Mouse (Mus musculus) midbrain, embryonic 13.5 days (tissue): ENCODE results near the gene Gm10037. TPM values are rescaled to one million over a fixed set of nuclear protein-coding genes. Genes with fewer than 3 reads are reported as not detected.
"Not testable (repeated sequence)": the region's sequence is repeated elsewhere in the genome, so short reads cannot be mapped to it uniquely, and the experiment has no call there.

ENCODE experiments used
- ATAC-seq: fragments of 200-750 bp; cut with Nextera tagmentation; 2 replicates; pipeline ENCODE4 v1.8.0; 2017; ENCODE audit warnings: mild to moderate bottlenecking, moderate TSS enrichment, moderate library complexity
- H3K27ac ChIP-seq: fragments of 300-500 bp; sonication (generic); 2 replicates; pipeline ENCODE4 v1.5.1; 2015; ENCODE audit warnings: inconsistent platforms, mild to moderate bottlenecking, moderate library complexity
- H3K27me3 ChIP-seq: fragments of 300-500 bp; sonication (generic); 2 replicates; pipeline ENCODE4 v1.6.1; 2015; ENCODE audit warnings: mild to moderate bottlenecking, inconsistent platforms
- H3K36me3 ChIP-seq: fragments of 300-500 bp; sonication (generic); 2 replicates; pipeline ENCODE4 v1.6.1; 2015; ENCODE audit warnings: mild to moderate bottlenecking, inconsistent platforms
- H3K4me1 ChIP-seq: fragments of 300-500 bp; sonication (generic); replicated peaks from 2 replicates; pipeline ENCODE4 v1.6.1; 2015; ENCODE audit warnings: inconsistent platforms
- H3K4me2 ChIP-seq: fragments of 300-500 bp; sonication (generic); replicated peaks from 2 replicates; pipeline ENCODE4 v1.6.1; 2015; ENCODE audit warnings: moderate library complexity, mild to moderate bottlenecking, inconsistent platforms
- H3K4me3 ChIP-seq: fragments of 300-500 bp; sonication (generic); replicated peaks from 2 replicates; pipeline ENCODE4 v1.5.1; 2015; ENCODE audit warnings: mild to moderate bottlenecking, inconsistent platforms
- H3K9ac ChIP-seq: fragments of 300-500 bp; sonication (generic); replicated peaks from 2 replicates; pipeline ENCODE4 v1.6.1; 2015; ENCODE audit warnings: mild to moderate bottlenecking, inconsistent platforms
- H3K9me3 ChIP-seq: fragments of 300-500 bp; sonication (generic); 2 replicates; pipeline ENCODE4 v1.6.1; 2016; ENCODE audit warnings: mild to moderate bottlenecking, inconsistent platforms
- WGBS: fragments of 180-500 bp; shearing (Covaris S2); methylation state at CpG from one replicate; pipeline ENCODE4 v1.1.7; 2015; 5-methylcytosine and 5-hydroxymethylcytosine counted together
- polyA plus RNA-seq: library from polyadenylated mRNA; unstranded; fragments of >200 nt; fragmentation: Nextera tagmentation; extraction: Ambion mirVana; gene quantifications from 2 replicates; pipeline ENCODE4 v1.2.1, GENCODE M21; 2015

Gene Gm10037
- polyA plus RNA-seq, 1 experiment from 2014 or later = 5.4 TPM

GRCm38 (mm10) chr13:67844853-67845194 is 13.9 kb downstream of the Gm10037 start:
- 18% methylated on average over 8 of the region's 8 CpGs for WGBS
- peaks cover 5% of the 10 kb centered on the region for H3K4me1 ChIP-seq
- H3K36me3 ChIP-seq = no peaks in the 10 kb centered on the region
- H3K4me2 ChIP-seq = peak overlapping the region; percentile 54
- peak overlapping the region; percentile 30; the same call in 1 of the 2 replicates for H3K27ac ChIP-seq
- H3K4me3 ChIP-seq = peak overlapping the region; percentile 41
- H3K9me3 ChIP-seq = no peaks in the 10 kb centered on the region
- no peaks in the 10 kb centered on the region for H3K27me3 ChIP-seq
- peak overlapping the region; percentile 54 for H3K9ac ChIP-seq
- peak; percentile 74 for ATAC-seq

GRCm38 (mm10) chr13:67850361-67850760 is 19.5 kb downstream of the Gm10037 start:
- H3K9me3 ChIP-seq = no peaks in the 10 kb centered on the region
- H3K4me1 ChIP-seq = no peaks in the 10 kb centered on the region
- H3K36me3 ChIP-seq = no peaks in the 10 kb centered on the region
- no peak overlapping the region for H3K27ac ChIP-seq
- no peak overlapping the region for H3K4me2 ChIP-seq
- H3K27me3 ChIP-seq = no peaks in the 10 kb centered on the region
- no peak overlapping the region for H3K9ac ChIP-seq
- ATAC-seq = no peak
- no peak overlapping the region for H3K4me3 ChIP-seq
- 83% methylated on average over 3 of the region's 3 CpGs for WGBS

DNA sequence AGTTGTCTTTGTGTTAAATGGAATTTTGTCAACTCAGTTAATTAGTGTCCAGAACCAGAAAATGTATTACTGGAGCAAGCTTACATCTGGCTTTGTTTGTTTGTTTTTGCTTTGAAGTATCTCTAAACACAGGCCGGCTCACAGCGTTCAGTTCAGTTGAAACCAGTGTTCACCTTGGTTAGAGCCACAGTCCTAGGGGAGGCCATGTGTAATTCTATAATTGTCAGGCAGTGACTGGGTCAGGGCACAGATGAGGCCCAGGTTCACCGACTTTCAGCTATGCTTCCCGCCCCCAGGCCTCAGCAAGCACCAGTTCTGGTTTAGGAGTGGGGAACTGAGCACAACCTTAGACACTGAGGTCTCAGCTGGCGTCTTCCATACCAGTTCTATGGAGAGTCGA is 22.2 kb downstream of the Gm10037 start:
- WGBS = 91% methylated on average over 6 of the region's 6 CpGs
- Histone ChIP-seq H3K4me2 (no peak overlapping the region), H3K9ac (no peak overlapping the region), H3K4me1 (no peaks in the 10 kb centered on the region), H3K9me3 (no peaks in the 10 kb centered on the region), H3K27ac (no peak overlapping the region), H3K36me3 (no peaks in the 10 kb centered on the region), H3K27me3 (no peaks in the 10 kb centered on the region), H3K4me3 (no peak overlapping the region)
- ATAC-seq = no peak

GRCm38 (mm10) chr13:67853983-67854382 is 23.1 kb downstream of the Gm10037 start:
- 93% methylated on average over 2 of the region's 2 CpGs for WGBS
- Histone ChIP-seq H3K36me3 (no peaks in the 10 kb centered on the region), H3K27ac (no peak overlapping the region), H3K4me3 (no peak overlapping the region), H3K9ac (no peak overlapping the region), H3K4me2 (no peak overlapping the region), H3K4me1 (no peaks in the 10 kb centered on the region), H3K9me3 (no peaks in the 10 kb centered on the region), H3K27me3 (no peaks in the 10 kb centered on the region)
- no peak for ATAC-seq

DNA sequence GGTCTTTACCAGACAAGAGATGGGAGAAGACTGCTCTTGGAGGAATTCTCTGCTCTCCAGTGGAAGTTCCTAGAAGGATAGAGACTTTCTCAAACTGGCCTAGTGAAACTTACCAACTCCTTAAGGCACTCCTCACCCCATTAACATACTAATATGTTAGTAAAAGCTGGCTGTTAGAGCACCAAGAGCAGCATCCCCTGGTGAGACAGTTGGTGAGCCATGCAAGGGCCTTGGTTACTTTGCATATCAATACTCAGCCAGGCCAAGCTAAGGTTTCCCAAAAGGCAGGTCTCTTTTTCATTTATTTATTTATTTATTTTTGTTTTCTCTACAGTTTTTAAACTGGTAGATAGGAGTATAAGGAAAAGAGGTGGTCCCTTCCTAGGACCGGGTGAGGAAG is 26.4 kb downstream of the Gm10037 start:
- no peaks in the 10 kb centered on the region for H3K4me1 ChIP-seq
- no peak for ATAC-seq
- WGBS = 9% methylated on average over 1 of the region's 1 CpGs
- no peaks in the 10 kb centered on the region for H3K36me3 ChIP-seq
- H3K27ac ChIP-seq = no peak overlapping the region
- H3K4me2 ChIP-seq = no peak overlapping the region
- no peaks in the 10 kb centered on the region for H3K27me3 ChIP-seq
- H3K4me3 ChIP-seq = no peak overlapping the region
- no peak overlapping the region for H3K9ac ChIP-seq
- H3K9me3 ChIP-seq = no peaks in the 10 kb centered on the region

- Histone ChIP-seq H3K27me3 (no peaks in the 10 kb centered on the region), H3K4me1 (no peaks in the 10 kb centered on the region), H3K27ac (no peak overlapping the region), H3K4me2 (no peak overlapping the region), H3K4me3 (no peak overlapping the region), H3K9me3 (0 out of 2 replicates have a peak, but pooled peaks cover 2% of the 10 kb centered on the region), H3K36me3 (no peaks in the 10 kb centered on the region), H3K9ac (no peak overlapping the region)
- WGBS = 85% methylated on average over 9 of the region's 9 CpGs
- ATAC-seq = no peak
These were observed 31.6 kb downstream of the Gm10037 start for GRCm38 (mm10) chr13:67862508-67862907.

- H3K4me1 ChIP-seq = no peaks in the 10 kb centered on the region
- H3K27ac ChIP-seq = no peak within 1 kb of the TSS
- no peak within 1 kb of the TSS for H3K4me2 ChIP-seq
- no peak for ATAC-seq
- H3K36me3 ChIP-seq = no peaks in the 10 kb centered on the region
- no peak within 1 kb of the TSS for H3K9ac ChIP-seq
- no peaks in the 10 kb centered on the region for H3K27me3 ChIP-seq
- H3K9me3 ChIP-seq = 0 out of 2 replicates have a peak, but pooled peaks cover 2% of the 10 kb centered on the region
- H3K4me3 ChIP-seq = no peak within 1 kb of the TSS
- WGBS = 86% methylated on average over 11 of the region's 11 CpGs
These were observed 32.1 kb downstream of the Gm10037 start, which contains the start of gene BC048507 for GRCm38 (mm10) chr13:67863026-67863425. Gene BC048507, plus strand, starts transcription at chr13:67863326.

DNA sequence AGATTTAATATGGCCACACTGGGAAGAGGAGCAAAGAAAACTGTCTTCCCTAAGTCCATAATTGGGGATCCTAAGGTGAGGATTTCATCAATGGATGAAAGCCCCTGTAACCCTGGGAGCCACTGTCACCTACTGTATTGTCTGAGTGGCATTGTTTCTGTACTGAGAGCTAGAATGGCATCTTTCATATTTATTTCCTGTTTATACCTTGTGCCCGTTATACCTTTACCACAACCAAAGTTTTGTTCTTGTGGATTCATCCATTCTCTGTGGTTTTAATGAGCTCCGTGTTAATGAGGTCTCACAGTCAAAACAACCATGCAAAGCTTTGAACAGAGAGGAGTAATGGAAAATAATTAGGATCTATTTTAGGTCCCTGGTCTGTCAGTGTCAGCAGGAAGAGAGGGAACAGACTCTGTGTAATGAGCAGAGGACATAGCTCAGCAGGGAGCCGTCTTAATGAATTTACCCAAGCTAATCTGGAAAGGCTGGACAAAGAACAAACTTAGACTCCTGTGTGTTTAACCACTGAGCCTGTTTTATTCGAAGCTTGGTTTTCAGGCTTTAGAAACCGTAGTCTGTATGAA is 34.0 kb downstream of the Gm10037 start:
- 44% methylated on average over 5 of the region's 5 CpGs for WGBS
- Histone ChIP-seq H3K27me3 (no peaks in the 10 kb centered on the region), H3K27ac (no peak overlapping the region), H3K36me3 (no peaks in the 10 kb centered on the region), H3K4me1 (no peaks in the 10 kb centered on the region), H3K4me3 (no peak overlapping the region), H3K4me2 (no peak overlapping the region), H3K9ac (no peak overlapping the region), H3K9me3 (0 out of 2 replicates have a peak, but pooled peaks cover 2% of the 10 kb centered on the region)
- ATAC-seq = no peak

DNA sequence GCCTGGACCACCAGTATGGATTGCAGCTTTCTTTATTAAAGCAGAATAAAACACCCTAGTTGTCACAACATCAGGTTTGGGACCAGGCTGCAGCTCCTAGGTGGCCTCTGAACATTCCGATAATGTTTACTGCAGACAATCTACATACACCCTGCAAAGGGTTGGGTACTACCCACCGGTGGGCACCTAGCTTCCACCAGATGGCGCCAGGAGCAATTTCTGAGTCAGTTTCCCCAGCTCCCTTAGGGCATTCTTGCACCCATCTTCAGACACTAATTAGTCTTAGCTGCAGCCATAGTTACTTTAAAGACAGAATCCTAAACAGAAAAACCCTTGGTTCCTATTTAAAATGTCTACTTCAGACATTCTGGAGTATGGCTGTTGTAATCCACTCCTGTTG is 37.0 kb downstream of the Gm10037 start:
- Histone ChIP-seq H3K9me3 (no peaks in the 10 kb centered on the region), H3K27me3 (no peaks in the 10 kb centered on the region), H3K27ac (no peak overlapping the region), H3K4me1 (no peaks in the 10 kb centered on the region), H3K4me3 (no peak overlapping the region), H3K9ac (no peak overlapping the region), H3K36me3 (no peaks in the 10 kb centered on the region), H3K4me2 (no peak overlapping the region)
- 31% methylated on average over 3 of the region's 3 CpGs for WGBS
- ATAC-seq = no peak

- not testable (repeated sequence) for ATAC-seq, H3K4me1 ChIP-seq, H3K4me3 ChIP-seq, H3K9me3 ChIP-seq, H3K27me3 ChIP-seq, H3K36me3 ChIP-seq, H3K4me2 ChIP-seq, H3K9ac ChIP-seq, H3K27ac ChIP-seq
- 49% methylated on average over 10 of the region's 12 CpGs for WGBS
These were observed 45.3 kb downstream of the Gm10037 start for GRCm38 (mm10) chr13:67876049-67876698.

DNA sequence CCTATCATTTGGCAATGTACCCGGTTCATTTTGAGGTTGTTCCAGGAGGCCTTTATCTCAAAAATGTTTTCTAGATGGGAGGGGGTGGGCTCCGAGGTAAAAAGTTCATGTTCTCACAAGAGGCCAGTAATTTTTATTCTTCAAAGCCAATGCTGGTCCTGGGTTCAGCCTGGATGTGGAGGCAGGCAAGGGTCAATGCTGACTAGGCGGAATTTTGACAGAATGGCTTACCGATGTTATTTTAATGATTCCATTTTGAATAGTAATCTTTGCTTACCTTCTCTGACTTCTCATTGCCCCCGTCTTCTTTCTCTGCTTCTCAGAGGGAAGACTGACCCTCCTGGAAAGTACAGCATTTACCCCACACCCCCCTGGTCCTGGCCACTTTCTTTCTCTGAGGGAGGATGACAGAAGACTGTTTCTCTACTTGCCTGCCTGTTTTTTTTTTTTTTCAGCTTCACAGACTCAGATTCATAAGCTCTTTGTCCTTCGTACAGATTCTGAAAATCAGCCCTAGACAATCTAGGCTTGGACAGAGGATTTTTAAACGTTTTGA is 45.9 kb downstream of the Gm10037 start:
- no peak overlapping the region for H3K4me3 ChIP-seq
- 68% methylated on average over 6 of the region's 7 CpGs for WGBS
- no peaks in the 10 kb centered on the region; the same call in 1 of the 2 replicates for H3K9me3 ChIP-seq
- H3K27ac ChIP-seq = no peak overlapping the region
- no peaks in the 10 kb centered on the region for H3K27me3 ChIP-seq
- H3K9ac ChIP-seq = no peak overlapping the region
- no peak overlapping the region for H3K4me2 ChIP-seq
- H3K4me1 ChIP-seq = no peaks in the 10 kb centered on the region
- no peaks in the 10 kb centered on the region for H3K36me3 ChIP-seq
- ATAC-seq = no peak

DNA sequence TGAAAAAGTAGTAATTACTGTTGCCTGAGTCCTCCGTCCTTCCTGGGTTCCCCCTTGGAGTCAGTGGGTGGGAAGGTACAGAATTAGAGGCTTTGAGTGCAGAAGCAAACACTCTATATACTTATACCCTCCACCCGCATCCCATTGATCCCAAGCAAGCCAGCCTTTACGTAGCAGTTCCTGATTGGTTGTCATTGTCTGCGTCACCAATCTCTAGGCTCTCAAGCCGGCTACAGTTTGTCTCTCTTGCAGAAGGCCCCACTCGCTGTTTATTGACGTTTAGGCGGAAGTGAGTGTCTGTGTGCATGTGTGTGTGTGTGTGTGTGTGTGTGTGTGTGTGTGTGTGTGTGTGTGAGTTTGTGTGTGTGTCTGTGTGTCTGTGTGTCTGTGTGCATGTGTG is 53.1 kb downstream of the Gm10037 start:
- ATAC-seq = no peak

More for the DNA sequence above, 53.1 kb downstream of the Gm10037 start:
- no peaks in the 10 kb centered on the region; the same call in 1 of the 2 replicates for H3K9me3 ChIP-seq
- no peaks in the 10 kb centered on the region for H3K36me3 ChIP-seq
- no peak overlapping the region for H3K4me2 ChIP-seq
- H3K27ac ChIP-seq = no peak overlapping the region
- no peak overlapping the region for H3K9ac ChIP-seq
- no peak overlapping the region for H3K4me3 ChIP-seq
- H3K27me3 ChIP-seq = no peaks in the 10 kb centered on the region
- no peaks in the 10 kb centered on the region for H3K4me1 ChIP-seq
- 94% methylated on average over 8 of the region's 8 CpGs for WGBS
